Mouse (Mus musculus) hindbrain, embryonic 10.5 days (tissue): ENCODE measurements around the gene Uqcc2. TPM values are rescaled to one million over a fixed set of nuclear protein-coding genes. Genes with fewer than 3 reads are reported as not detected.

ENCODE experiments used
- DNase-seq: peaks from one replicate; pipeline ENCODE4 v3.0.0-alpha.2; 2017; ENCODE audit warnings: low spot score
- H3K27ac ChIP-seq: fragments of 300-500 bp; sonication (generic); 2 replicates; pipeline ENCODE4 v1.5.1; 2016; ENCODE audit warnings: mild to moderate bottlenecking, moderate library complexity
- H3K27me3 ChIP-seq: fragments of 300-500 bp; sonication (generic); 2 replicates; pipeline ENCODE4 v1.6.1; 2016; ENCODE audit warnings: mild to moderate bottlenecking; ENCODE audit not compliant: poor library complexity, insufficient read depth, severe bottlenecking
- H3K36me3 ChIP-seq: fragments of 300-500 bp; sonication (generic); 2 replicates; pipeline ENCODE4 v1.6.1; 2016; ENCODE audit warnings: mild to moderate bottlenecking, moderate library complexity
- H3K4me1 ChIP-seq: fragments of 300-500 bp; sonication (generic); replicated peaks from 2 replicates; pipeline ENCODE4 v1.6.1; 2016; ENCODE audit warnings: mild to moderate bottlenecking
- H3K4me3 ChIP-seq: fragments of 300-500 bp; sonication (generic); 2 replicates; pipeline ENCODE4 v1.5.1; 2016; ENCODE audit warnings: mild to moderate bottlenecking, moderate library complexity
- H3K9me3 ChIP-seq: fragments of 300-500 bp; sonication (generic); 2 replicates; pipeline ENCODE4 v1.6.1; 2016; ENCODE audit warnings: mild to moderate bottlenecking, moderate library complexity
- WGBS: fragments of 180-500 bp; shearing (Covaris S2); methylation state at CpG from one replicate; pipeline ENCODE4 v1.1.7; 2016; 5-methylcytosine and 5-hydroxymethylcytosine counted together
- polyA plus RNA-seq: library from polyadenylated mRNA; unstranded; fragments of >200 nt; fragmentation: Nextera tagmentation; extraction: Ambion mirVana; gene quantifications from 2 replicates; pipeline ENCODE4 v1.2.1, GENCODE M21; 2016

Uqcc2 gene
- polyA plus RNA-seq, 1 experiment from 2014 or later, result 442 TPM

- H3K9me3 ChIP-seq, result no peaks in the 10 kb centered on the region
- no peaks in the 10 kb centered on the region for H3K36me3 ChIP-seq
- H3K4me3 ChIP-seq, result no peak overlapping the region
- H3K4me1 ChIP-seq, result peaks cover 35% of the 10 kb centered on the region
- WGBS, result 66% methylated on average over 11 of the region's 11 CpGs
- DNase-seq, result no peak
- H3K27ac ChIP-seq, result peak overlapping the region; percentile 70; the same call in 1 of the 2 replicates
- H3K27me3 ChIP-seq, result no peaks in the 10 kb centered on the region
Measured at GRCm38 (mm10) chr17:27169952-27170695, 36.4 kb upstream of the Uqcc2 start.

GRCm38 (mm10) chr17:27168569-27168968 is 34.9 kb upstream of the Uqcc2 start:
- Histone ChIP-seq H3K4me3 (no peak overlapping the region), H3K4me1 (peaks cover 31% of the 10 kb centered on the region), H3K27me3 (no peaks in the 10 kb centered on the region), H3K36me3 (no peaks in the 10 kb centered on the region), H3K9me3 (no peaks in the 10 kb centered on the region), H3K27ac (no peak overlapping the region)
- 94% methylated on average over 4 of the region's 4 CpGs for WGBS
- DNase-seq, result no peak

GRCm38 (mm10) chr17:27167545-27167944 is 33.8 kb upstream of the Uqcc2 start, which contains the start of gene Ip6k3:
Gene Ip6k3, minus strand, starts transcription at chr17:27167795.
- no peaks in the 10 kb centered on the region for H3K36me3 ChIP-seq
- peaks cover 25% of the 10 kb centered on the region for H3K4me1 ChIP-seq
- no peak for DNase-seq
- no peaks in the 10 kb centered on the region for H3K27me3 ChIP-seq
- H3K27ac ChIP-seq, result peak within 1 kb of the TSS; percentile 26; the same call in 1 of the 2 replicates
- H3K9me3 ChIP-seq, result no peaks in the 10 kb centered on the region
- H3K4me3 ChIP-seq, result no peak within 1 kb of the TSS
- 62% methylated on average over 4 of the region's 4 CpGs for WGBS

- Histone ChIP-seq H3K4me1 (peaks cover 25% of the 10 kb centered on the region), H3K27me3 (no peaks in the 10 kb centered on the region), H3K4me3 (no peak overlapping the region), H3K9me3 (no peaks in the 10 kb centered on the region), H3K36me3 (no peaks in the 10 kb centered on the region), H3K27ac (no peak overlapping the region)
- WGBS, result 77% methylated on average over 6 of the region's 6 CpGs
- no peak for DNase-seq
Measured at GRCm38 (mm10) chr17:27166901-27167300, 33.2 kb upstream of the Uqcc2 start.

- no peaks in the 10 kb centered on the region for H3K36me3 ChIP-seq
- H3K27ac ChIP-seq, result no peak overlapping the region
- no peak overlapping the region for H3K4me3 ChIP-seq
- H3K4me1 ChIP-seq, result peaks cover 19% of the 10 kb centered on the region
- 71% methylated on average over 8 of the region's 8 CpGs for WGBS
- H3K27me3 ChIP-seq, result no peaks in the 10 kb centered on the region
- no peaks in the 10 kb centered on the region for H3K9me3 ChIP-seq
- DNase-seq, result peak; percentile 46
Measured at GRCm38 (mm10) chr17:27165054-27165773, 31.5 kb upstream of the Uqcc2 start.

- Histone ChIP-seq H3K4me1 (peaks cover 12% of the 10 kb centered on the region), H3K27ac (no peak overlapping the region), H3K9me3 (no peaks in the 10 kb centered on the region), H3K27me3 (no peaks in the 10 kb centered on the region), H3K36me3 (no peaks in the 10 kb centered on the region), H3K4me3 (no peak overlapping the region)
- WGBS, result 74% methylated on average over 4 of the region's 4 CpGs
- DNase-seq, result no peak
Measured at GRCm38 (mm10) chr17:27160905-27161304, 27.2 kb upstream of the Uqcc2 start.

- DNase-seq, result no peak
- no peak overlapping the region for H3K4me3 ChIP-seq
- WGBS, result 74% methylated on average over 7 of the region's 7 CpGs
Measured at GRCm38 (mm10) chr17:27159169-27159568, 25.5 kb upstream of the Uqcc2 start.

GRCm38 (mm10) chr17:27158439-27158838 is 24.7 kb upstream of the Uqcc2 start:
- Histone ChIP-seq H3K27ac (no peak overlapping the region), H3K4me3 (no peak overlapping the region), H3K36me3 (no peaks in the 10 kb centered on the region), H3K4me1 (peaks cover 21% of the 10 kb centered on the region), H3K9me3 (no peaks in the 10 kb centered on the region), H3K27me3 (no peaks in the 10 kb centered on the region)
- 80% methylated on average over 6 of the region's 6 CpGs for WGBS
- no peak for DNase-seq

More at GRCm38 (mm10) chr17:27159169-27159568, 25.5 kb upstream of the Uqcc2 start:
- H3K36me3 ChIP-seq, result no peaks in the 10 kb centered on the region
- no peaks in the 10 kb centered on the region for H3K27me3 ChIP-seq
- H3K9me3 ChIP-seq, result no peaks in the 10 kb centered on the region
- H3K4me1 ChIP-seq, result peaks cover 14% of the 10 kb centered on the region
- no peak overlapping the region for H3K27ac ChIP-seq

GRCm38 (mm10) chr17:27155752-27156151 is 22.0 kb upstream of the Uqcc2 start:
- no peak for DNase-seq
- H3K9me3 ChIP-seq, result no peaks in the 10 kb centered on the region
- peaks cover 42% of the 10 kb centered on the region for H3K4me1 ChIP-seq
- H3K4me3 ChIP-seq, result no peak overlapping the region
- peak overlapping the region; percentile 1; the same call in 1 of the 2 replicates for H3K27ac ChIP-seq
- H3K36me3 ChIP-seq, result no peaks in the 10 kb centered on the region
- H3K27me3 ChIP-seq, result no peaks in the 10 kb centered on the region
- WGBS, result 81% methylated on average over 8 of the region's 8 CpGs

- Histone ChIP-seq H3K27ac (no peak overlapping the region), H3K9me3 (no peaks in the 10 kb centered on the region), H3K4me3 (no peak overlapping the region), H3K36me3 (no peaks in the 10 kb centered on the region), H3K27me3 (no peaks in the 10 kb centered on the region), H3K4me1 (peaks cover 48% of the 10 kb centered on the region)
- 87% methylated on average over 6 of the region's 6 CpGs for WGBS
- no peak for DNase-seq
Measured at GRCm38 (mm10) chr17:27154881-27155280, 21.2 kb upstream of the Uqcc2 start.

- H3K4me1 ChIP-seq, result peaks cover 54% of the 10 kb centered on the region
- no peak overlapping the region for H3K4me3 ChIP-seq
- peak overlapping the region; percentile 62; the same call in 1 of the 2 replicates for H3K27ac ChIP-seq
- no peaks in the 10 kb centered on the region for H3K9me3 ChIP-seq
- DNase-seq, result no peak
- H3K27me3 ChIP-seq, result no peaks in the 10 kb centered on the region
- H3K36me3 ChIP-seq, result no peaks in the 10 kb centered on the region
- WGBS, result 90% methylated on average over 14 of the region's 14 CpGs
Measured at GRCm38 (mm10) chr17:27154256-27154655, 20.5 kb upstream of the Uqcc2 start.

- no peak overlapping the region for H3K4me3 ChIP-seq
- H3K4me1 ChIP-seq, result peaks cover 59% of the 10 kb centered on the region
- H3K27me3 ChIP-seq, result no peaks in the 10 kb centered on the region
- DNase-seq, result no peak
- H3K9me3 ChIP-seq, result no peaks in the 10 kb centered on the region
- no peaks in the 10 kb centered on the region for H3K36me3 ChIP-seq
- peak overlapping the region; percentile 62 for H3K27ac ChIP-seq
- WGBS, result 61% methylated on average over 9 of the region's 9 CpGs
Measured at GRCm38 (mm10) chr17:27153773-27154193, 20.1 kb upstream of the Uqcc2 start.
